Mouse (Mus musculus) T-helper 1 cell (primary cell): ENCODE results near the gene Mmrn2.
"Not testable (repeated sequence)": the region's sequence is repeated elsewhere in the genome, so short reads cannot be mapped to it uniquely, and the experiment has no call there.

ENCODE experiments used
- in situ Hi-C: fragments of 300-600 bp; cut with MboI, MseI; formaldehyde crosslinking; loops from one replicate; pipeline ENCODE4 v1.15.1; 2025; ENCODE audit warnings: high pct_unique_total_duplicates

The Mmrn2 gene

DNA sequence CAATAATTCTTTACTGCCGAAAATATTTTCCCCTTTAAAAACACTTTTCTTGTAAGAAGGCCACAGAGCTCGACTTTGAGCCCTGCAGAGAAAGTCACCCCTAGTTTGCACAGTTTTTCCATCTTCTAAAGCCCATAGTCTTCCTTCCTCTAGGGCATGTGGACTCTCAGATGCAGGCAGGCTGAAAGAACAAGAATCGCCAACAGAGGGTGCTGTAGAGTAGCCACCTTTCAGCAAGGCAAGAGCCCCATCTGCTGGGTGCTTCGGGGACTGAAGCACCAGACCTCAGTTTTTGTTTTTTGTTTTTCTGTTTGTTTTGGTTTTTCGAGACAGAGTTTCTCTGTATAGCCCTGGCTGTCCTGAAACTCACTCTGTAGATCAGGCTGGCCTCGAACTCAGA is 25.9 kb downstream of the Mmrn2 start:
- in situ Hi-C loops = loop anchor here (10.0 kb wide), 1 partner anchor 374 kb away; no protein-coding TSS in a partner anchor

DNA sequence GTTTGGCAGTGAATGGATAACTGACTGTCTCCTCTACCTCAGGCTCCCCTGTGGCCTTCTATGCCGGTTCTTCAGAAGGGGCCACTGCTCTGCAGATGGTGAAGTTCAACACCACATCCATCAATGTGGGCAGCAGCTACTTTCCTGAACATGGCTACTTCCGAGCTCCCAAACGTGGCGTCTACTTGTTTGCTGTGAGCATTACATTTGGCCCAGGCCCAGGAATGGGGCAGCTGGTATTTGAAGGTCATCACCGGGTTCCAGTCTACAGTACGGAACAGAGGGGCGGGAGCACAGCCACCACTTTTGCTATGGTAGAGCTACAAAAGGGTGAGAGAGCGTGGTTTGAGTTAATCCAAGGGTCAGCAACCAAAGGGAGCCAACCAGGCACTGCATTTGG is 27.6 kb downstream of the Mmrn2 start:
- in situ Hi-C loops = loop anchor here (10.0 kb wide), 1 partner anchor 372 kb away; no protein-coding TSS in a partner anchor

DNA sequence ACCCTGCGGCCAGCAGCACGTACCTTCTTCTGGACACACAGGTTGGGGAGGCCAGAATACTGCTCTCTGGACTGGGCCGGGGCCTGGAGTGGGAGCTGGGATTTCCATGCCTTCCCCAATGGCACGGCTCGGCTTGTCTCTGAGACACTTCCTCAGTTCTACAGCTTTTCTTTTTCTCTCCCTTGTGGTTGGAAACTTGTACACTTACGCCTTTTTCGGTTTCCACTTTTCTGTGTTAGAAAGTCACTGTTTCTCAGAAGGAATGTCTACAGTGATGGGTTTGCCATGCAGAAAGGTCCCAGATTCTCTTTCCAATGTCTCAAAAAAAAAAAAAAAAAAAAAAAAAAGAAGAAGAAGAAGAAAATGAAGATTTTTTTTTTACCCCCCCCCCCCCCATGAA is 28.2 kb downstream of the Mmrn2 start:
- in situ Hi-C loops = loop anchor here (10.0 kb wide), 1 partner anchor 371 kb away; no protein-coding TSS in a partner anchor

DNA sequence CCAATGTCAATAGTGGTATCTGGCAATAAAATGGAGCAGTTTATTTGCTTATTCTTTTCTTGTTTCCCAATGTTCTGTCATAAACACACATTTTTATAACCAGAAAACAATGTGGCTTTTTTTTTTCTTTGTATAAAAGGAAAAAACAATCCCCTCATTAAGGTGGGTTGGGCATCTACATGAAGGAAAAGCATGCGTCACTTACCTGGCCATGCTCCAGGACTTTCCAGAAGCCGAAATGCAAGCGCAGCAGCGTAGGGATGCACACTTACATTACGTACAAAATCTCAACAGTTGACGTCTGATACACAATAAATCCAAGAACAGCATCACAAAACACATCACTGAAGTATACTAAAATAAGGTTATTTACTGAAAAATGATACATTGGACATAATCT is 35.5 kb downstream of the Mmrn2 start:
- in situ Hi-C loops = no loop called here

DNA sequence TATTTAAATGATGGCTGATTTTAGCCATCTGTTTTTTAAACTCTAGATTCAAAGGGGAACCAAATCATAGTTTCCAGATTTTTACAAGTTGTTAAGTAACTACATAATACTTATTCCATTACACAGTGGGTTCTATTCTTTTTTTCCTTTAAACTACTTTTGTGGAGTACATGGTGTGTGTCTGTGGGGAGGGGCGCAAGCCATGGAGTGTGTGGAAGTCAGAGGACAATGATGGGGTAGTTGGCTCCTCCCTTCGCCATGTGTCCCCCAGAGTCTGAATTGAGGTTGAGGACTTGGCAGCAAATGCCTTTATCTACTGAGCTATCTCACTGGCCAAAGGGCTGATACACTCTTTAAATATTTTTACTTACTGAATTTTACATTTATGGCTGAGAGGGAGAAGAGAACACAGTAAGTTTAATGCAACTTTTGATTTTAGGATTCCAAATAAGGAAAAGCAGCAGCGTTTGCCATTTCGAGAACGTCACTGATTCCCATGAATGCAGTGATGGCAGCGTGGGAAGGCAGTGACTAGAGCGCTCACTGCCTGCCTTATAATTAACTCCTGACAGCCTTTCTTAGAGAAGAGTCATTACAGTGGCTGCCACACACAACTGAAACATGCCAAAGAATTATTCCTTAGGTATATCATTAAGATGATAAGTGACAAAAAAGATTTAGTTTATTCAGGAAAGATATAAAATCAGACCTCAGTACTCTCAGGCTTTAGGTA is 37.1 kb downstream of the Mmrn2 start:
- in situ Hi-C loops = no loop called here

DNA sequence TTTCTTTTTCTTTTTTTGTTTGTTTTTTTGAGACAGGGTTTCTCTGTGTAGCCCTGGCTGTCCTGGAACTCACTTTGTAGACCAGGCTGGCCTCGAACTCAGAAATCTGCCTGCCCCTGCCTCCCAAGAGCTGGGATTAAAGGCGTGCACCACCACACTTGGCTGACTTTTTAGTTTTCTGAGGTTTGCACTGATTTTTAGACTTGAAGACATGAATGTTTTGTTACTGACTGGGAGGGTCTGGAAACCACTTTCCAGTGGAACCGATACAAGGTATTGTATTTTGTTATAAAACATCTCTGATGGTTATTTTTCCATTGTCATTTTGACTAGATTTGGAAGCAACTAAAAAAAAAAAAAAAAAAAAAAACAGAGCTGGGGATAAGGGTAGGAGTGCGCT is 41.7 kb downstream of the Mmrn2 start:
- in situ Hi-C loops = not testable (repeated sequence)

DNA sequence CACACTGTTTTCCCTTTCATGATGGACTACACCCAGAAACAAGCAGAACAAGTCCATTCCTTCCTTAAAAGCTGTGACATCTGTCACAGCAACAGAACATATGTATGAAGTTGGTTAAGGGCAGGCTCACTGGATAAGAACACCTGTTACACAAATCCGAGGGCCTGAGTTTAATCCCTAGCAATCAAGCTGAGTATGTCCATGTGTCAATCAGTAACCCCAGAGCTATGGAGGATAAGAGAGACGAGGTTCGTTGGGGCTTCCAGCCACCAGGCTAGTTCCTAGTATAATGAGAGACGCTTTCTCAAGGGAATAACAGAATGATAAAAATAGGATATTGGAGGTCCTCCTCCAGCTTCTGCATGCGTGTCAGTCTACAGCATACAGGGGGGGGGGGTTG is 42.2 kb downstream of the Mmrn2 start:
- in situ Hi-C loops = no loop called here

DNA sequence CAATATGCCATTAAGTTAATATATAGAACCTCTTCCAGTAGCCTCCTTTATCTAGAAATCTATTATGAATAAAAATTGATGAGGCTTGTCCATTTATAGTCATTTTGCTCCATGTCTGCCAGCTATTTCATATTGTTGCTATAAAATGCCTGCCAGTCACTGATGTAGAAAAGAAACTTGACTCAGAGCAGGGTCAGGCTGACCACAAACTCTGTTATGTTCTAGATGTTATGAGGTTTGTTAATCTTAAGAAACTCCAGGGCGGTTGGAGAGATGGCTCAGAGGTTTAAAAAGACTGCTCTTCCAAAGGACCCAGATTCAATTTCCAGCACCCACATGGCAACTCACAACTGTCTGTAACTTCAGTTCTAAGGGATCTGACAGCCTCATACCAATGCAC is 45.8 kb downstream of the Mmrn2 start:
- in situ Hi-C loops = no loop called here

DNA sequence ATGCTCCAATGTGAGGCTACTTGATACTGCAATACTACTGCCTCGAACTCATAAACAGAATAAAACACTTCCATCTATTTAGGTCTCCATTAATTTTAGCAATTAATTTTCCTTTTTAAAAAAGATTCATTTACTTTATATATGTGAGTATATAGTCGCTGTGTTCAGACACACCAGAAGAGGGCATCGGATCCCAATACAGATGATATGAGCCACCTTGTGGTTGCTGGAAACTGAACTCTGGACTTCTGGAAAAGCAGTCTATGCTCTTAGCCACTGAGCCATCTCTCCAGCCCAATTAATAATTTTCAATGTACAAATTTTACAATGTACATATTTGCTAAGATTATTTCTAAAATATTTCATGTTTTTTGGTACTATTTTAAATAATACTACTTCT is 53.0 kb downstream of the Mmrn2 start:
- in situ Hi-C loops = loop anchor here (25.0 kb wide), 1 partner anchor 1134 kb away; no protein-coding TSS in a partner anchor

DNA sequence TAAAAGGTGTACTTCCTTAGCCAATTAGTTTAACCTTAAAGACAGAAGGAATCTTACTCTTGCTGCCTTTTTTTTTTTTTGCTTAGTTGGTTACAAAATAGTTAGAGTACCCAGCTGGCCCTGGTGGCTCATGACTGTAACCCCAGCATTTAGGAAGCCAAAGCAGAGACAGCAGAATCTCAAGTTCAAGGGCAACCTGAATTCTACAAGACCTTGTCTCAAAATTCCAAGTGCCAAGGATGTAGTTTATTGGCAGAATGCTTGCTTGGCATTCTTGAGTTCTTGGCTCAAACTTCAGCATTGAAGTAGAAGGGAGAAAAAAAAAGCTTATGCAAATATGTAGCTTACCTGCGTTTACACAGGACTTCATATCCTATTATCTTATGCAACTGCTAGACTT is 53.8 kb downstream of the Mmrn2 start:
- in situ Hi-C loops = loop anchor here (25.0 kb wide), 1 partner anchor 1133 kb away; no protein-coding TSS in a partner anchor

DNA sequence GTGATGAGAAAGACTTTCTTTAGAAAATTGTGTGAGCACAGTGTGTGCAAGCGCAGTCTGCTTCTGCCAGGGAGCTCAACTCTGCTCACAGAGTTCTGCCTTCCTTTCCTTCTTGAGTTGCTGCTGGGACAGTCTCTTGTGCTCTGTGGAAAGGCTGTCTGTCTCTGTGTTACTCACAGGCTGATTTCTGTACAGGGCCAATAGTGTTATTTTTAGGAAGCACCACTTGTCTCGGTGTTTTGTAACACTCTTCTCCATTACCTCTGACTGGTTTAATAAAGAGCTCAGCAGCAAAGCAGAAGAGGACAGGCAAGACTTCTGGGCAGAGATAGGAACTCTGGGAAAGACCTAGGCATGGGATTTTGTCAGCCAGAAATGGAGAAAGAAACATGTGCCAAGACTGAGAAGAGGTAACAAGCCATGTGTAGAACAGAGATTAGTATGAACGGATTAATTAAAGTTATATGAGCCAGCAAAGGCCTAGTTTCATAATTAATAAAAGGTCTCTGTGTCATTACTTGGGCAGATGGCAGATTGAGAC is 65.3 kb downstream of the Mmrn2 start:
- in situ Hi-C loops = loop anchor here (25.0 kb wide), 1 partner anchor 1122 kb away; no protein-coding TSS in a partner anchor

DNA sequence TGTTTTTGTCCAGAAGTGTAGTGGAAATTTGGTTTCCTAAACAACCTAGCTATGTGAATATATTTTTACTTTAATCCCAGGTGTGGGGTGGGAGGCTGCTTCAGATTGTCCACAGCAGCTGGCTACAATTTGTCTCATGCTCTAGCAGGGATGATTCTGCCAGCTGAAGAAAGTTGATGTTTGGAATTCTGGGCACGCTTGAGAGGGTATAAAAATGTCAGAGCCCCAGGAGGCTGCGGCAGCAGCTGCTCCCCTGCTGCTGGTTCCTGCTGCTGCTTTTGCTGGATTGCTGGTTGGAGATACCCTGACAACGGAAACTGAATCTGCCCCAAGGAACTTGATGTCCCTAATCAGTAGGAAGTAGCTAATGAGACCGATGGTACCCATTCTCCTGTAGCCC is 67.3 kb downstream of the Mmrn2 start:
- in situ Hi-C loops = loop anchor here (25.0 kb wide), 1 partner anchor 1120 kb away; no protein-coding TSS in a partner anchor

DNA sequence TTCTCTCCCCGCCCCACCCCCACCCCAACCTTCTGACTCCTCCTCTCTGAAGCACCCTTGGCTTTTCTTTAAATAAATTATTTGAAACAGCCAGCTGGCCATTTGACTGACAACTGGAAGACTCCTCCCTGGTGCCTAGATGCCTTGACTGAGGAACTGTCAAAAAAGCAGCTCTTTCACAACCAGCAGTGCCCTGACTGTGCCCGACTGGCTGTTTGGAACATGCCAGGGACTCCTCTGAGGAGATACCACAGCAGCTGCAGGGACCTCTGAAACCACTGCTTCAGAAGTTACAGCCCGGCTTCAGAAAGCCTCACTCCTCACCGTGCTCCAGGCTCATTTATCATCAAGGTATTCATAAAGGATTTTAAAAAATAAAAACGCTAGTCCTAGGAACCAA is 69.1 kb downstream of the Mmrn2 start:
- in situ Hi-C loops = loop anchor here (25.0 kb wide), 1 partner anchor 1118 kb away; no protein-coding TSS in a partner anchor

DNA sequence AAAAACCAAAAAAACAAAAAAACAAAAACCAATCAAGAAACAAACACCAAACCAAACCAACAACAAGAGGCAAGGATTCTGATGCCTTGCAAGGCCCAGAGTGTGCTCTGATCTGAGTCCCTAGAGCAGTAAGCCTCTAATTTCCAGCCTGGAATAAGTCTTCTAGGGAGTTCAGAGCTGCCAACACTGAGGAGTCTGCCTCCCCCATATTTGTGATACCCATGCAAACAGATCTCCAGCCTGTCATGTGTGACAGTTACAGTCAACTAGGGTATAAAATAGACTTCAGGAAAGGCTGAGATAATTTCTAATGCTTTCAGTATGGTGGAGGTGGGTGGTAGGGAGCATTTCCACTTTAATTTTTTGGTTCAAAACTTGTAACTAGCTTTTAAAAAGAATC is 69.7 kb downstream of the Mmrn2 start:
- in situ Hi-C loops = loop anchor here (25.0 kb wide), 1 partner anchor 1117 kb away; no protein-coding TSS in a partner anchor

DNA sequence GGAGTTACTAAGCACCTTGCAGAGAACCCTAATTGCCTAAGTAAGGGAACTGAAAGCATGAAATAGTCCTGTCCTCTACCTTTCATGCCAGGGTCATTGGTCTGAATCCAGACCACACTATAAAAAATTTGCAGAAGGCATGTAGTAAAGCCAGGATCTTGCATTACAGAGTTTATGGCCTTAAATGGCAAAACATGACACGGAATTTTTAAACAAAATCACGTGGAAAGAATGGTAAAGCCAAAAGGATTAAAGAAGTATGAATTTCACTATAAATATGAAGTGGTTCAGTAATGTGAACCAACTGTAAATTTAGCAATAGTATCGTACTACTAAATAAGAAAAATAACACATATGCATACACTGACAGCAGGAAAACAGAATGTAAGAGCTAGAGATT is 70.1 kb downstream of the Mmrn2 start:
- in situ Hi-C loops = loop anchor here (25.0 kb wide), 1 partner anchor 1117 kb away; no protein-coding TSS in a partner anchor

DNA sequence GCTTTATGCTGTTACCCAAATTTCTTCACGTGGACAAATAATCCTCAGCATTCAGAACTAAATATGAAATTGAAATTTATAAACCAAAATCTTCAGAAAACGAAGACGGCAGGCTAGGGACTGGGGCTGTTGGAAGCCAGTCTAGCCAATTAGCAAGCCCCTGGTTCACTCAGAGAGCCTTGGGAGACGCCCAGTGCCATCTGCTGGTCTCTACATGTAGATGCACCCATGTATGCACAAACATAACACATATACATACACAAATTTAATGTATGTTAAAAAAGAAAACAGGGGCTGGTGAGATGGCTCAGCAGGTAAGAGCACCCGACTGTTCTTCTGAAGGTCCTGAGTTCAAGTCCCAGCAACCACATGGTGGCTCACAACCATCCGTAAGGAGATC is 71.4 kb downstream of the Mmrn2 start:
- in situ Hi-C loops = loop anchor here (25.0 kb wide), 1 partner anchor 1116 kb away; no protein-coding TSS in a partner anchor

DNA sequence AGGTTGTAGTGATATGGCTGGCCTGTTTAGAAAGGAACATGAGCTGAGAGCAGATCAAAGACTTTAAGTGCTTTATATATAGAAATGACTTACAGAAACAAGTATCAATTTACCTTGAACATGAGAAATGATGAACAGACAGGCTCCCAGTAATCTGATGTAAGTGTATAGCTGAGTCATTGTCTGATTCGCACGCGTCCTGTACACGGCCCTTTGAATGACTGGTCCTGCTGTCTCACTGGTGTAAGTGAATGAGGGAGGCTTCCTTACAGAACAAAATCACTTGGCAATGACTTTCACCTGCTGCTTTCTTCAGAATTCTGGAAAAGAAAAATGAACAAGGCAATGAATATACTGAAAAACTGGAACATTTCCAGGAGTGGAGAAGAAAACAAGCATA is 72.4 kb downstream of the Mmrn2 start:
- in situ Hi-C loops = loop anchor here (25.0 kb wide), 1 partner anchor 1115 kb away; no protein-coding TSS in a partner anchor

DNA sequence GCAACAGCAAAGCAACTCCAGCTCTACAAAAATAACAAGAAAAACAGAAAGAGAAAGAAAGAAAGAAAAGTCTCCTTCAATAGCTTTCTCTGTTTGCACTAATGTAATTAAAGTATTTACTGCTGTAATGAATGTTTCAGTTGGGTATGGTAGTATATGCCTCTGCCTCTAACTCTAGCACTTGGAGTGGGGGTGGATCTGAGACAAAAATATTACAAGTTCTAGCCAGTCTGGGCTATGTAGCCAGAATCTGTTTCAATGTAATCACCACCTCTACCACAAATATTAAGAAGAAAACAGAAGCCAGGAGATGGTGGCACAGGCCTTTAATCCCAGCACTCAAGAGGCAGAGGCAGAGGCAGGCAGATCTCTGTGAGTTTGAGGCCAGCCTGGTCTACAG is 73.1 kb downstream of the Mmrn2 start:
- in situ Hi-C loops = loop anchor here (25.0 kb wide), 1 partner anchor 1114 kb away; no protein-coding TSS in a partner anchor

DNA sequence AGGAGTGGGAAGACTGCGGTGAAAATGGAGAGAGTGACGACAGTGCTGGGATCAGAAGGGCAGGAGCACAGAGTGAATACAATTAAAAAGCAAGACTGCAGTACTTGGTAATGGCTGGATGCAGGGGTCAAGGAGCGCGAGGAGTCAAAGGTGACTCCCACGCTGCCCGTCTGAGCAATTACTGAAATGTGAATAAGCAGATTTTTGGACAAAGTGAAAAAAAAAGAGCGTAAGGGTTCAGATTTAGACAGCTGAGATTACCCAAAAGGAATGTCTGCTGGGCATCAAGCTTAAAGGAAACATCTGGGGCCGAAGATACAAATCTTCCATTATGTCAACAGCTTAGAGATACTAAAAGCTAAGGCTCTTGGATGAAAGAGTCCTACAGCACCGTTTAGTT is 74.5 kb downstream of the Mmrn2 start:
- in situ Hi-C loops = loop anchor here (25.0 kb wide), 1 partner anchor 1112 kb away; no protein-coding TSS in a partner anchor

DNA sequence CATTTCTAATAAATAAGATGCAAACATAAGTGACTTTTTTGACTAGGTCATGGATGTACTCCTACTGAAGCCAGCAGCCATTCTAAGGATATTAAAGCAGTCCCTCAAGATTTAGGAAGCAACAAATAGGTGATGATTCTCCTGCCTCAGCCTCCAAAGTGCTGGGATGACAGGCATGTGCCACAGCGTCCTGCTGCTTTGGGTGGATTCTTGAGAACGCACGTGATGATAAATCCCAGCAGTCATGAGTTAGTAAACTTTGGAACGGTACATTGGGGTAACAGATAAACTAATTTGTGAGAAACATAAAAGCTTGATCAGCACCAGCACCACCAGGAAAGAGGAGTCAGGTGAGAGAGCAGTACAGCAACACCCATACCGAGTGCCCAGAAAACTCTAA is 75.2 kb downstream of the Mmrn2 start:
- in situ Hi-C loops = no loop called here

DNA sequence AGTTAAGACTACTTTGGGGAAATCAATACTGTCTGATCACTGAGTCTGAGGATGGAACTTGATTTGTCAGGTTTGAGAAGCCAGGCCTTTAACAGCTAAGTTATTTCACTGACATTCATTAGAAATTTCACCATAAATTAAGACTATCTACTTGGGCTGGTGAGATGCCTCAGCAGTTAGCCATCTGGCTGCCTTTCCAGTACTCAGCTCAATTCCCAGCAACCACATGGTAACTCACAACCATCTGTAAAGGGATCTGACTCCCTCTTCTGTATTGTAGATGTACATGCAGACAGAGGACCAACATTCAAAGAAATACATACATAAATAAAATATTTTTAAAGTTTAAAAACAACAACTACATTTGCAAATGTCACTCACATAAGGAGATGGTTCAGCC is 76.6 kb downstream of the Mmrn2 start:
- in situ Hi-C loops = no loop called here

DNA sequence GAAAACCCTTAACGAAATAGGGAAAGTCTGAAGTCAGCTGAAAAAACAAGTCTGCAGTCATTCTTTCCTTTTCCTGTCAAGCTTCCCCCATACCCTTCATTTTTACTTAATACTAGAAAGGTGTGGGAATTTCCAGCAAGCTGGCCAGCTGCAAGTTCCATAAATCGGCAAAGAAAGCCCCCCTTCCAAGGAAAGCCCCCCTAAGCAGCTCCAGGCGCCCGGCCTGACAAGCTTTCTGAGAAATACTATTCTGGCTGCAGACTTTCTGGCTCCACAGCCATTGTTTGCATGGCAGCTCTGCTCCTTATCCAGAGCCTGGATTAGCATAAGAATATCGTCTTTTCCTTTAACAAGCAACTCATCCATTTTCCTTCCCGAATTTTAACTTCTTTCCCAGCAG is 78.4 kb downstream of the Mmrn2 start:
- in situ Hi-C loops = no loop called here
